Mouse (Mus musculus): ENCODE data around the gene Scrn1.

Gene Scrn1

DNA sequence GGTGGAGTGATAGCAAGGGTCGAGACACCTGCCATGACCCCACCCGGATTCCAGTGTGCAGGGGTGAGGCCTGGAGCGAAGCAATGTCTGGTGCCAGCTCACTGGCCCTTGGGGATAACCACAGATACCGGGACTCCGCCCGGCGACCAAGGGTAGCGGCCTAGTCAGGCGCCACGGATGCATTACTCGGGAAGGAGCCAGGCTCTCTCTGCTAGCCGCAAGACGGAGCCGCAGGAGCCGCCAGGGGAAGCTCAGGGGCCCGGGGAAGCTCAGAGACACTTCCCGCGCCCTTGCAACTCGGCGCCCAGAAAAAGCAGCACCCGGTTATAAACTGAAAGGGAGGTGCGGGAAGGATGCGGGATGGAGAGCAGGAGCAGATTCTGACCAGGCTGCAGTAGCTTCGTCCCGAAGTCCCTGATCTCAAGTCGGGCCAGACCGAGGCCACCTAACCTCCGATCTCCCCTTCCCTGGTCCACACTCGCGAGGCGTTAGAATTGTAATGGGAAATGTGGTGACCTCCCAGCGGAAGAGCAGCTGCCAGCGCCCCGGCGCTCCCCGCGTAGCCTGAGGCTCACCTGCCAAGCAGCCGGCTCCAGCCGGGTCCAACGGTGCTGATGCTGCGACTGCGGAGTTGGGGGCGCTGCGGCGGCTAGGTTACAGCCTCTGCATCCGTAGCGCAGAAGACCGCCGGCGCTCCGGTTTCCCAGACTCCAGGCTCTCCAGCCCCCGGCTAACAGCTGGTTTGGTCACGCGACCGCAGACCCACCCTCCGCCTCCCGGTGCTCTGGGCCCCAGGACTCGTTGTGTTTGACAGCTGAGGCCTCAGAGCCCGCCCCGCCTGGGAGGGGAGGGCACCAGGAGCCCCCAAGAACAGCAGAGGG lies at the start of gene Scrn1:
Scrn1 (minus strand) TSS at position 825 of the 881 bp plus-strand sequence.
- peak; percentile 77 for DNase-seq

DNA sequence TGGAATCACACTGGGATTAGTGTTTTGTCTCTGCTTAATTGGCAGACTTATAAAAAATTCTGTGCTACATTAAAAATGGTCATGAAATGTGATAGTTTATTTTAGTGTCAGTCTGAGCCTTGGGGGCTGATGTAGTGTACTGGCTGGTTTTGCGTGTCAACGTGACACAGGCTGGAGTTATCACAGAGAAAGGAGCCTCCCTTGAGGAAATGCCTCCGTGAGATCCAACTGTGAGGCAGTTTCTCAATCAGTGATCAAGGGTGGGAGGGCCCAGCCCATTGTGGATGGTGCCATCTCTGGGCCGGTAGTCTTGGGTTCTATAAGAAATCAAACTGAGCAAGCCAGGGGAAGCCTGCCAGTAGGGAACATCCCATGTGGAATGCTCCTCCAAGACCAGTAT lies 40.0 kb upstream of the Scrn1 start:
- no peak for DNase-seq

DNA sequence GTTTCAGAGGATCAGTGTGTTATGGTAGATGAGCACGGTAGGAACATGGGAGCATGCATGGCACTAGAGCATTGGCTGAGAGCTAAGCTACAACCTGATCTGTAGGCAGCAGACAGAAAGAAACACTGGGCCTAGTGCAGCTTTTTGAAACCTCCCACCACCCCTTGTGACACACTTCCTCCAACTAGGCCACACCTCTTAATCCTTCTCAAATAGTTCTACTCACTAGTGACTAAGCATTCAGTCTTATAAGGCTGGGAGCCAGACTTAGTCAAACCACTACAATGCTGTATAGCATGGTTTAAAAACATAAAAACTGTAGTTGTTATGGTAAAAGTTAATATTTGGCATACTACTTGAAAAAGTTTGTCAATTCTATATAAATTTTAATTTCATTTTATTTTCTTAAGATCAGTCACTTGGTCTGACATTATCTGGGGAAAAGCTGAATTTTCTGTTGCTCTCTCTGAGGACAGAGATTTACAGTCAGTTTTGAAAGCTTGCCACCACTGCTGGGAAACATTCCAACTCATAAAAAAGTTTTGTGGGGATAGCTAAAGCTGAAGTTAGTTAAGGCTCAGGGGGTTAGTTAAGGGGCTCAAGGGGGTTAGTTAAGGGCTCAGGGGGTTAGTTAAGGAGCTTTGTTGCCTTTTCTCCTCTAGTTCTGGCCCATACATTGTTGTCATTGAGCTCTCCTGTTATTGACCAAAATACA lies 37.9 kb upstream of the Scrn1 start:
- no peak for DNase-seq

DNA sequence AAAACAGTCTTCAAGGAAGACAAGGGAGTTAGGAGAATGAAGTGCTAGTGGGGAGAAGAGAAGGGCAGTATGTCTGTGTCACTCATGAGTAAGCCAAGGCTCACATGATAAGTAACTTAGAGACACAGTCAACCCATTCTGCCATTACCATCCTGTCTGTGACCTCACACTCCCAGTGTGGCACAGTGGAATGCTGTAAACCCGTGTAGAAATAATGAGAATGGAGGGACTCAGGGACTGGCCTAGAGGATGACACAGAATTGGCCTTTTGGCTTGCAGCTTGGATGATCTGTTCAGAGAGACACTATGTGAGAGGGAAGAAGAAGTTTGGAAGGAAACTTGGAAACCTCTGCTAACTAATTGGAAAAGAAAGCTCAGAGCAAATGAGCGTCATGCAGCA lies 36.6 kb upstream of the Scrn1 start:
- no peak for DNase-seq

DNA sequence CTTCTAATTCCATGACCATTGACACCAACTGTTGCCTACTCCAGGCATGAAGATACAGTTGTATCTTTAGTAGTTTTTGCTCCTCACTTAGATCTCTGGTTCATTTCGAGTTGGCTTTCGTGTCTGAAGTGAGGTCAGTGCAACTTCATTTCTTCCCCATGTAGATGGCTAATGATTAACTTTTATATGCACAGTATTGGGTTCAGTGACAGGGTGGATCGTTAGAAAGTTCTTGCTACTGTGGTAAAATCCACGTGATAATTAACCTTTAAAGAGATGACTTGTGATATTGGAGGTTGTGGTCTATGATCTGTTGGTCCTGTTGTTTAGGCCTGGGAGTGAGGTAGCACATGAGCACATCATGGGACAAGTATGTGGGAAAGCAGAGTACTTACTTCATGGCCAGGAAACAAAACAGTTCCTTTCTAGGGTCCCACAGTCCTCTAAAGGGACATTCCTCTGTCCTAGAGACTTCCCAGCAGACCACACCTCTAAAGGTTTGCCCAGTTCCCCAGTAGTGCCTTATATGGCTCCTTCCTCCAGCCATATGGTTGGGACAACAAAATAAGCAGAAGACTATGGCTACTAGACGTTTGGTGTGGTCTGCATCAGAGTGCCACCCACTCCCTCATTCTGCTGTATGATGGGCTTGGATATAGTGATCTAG lies 34.5 kb upstream of the Scrn1 start:
- no peak for DNase-seq

DNA sequence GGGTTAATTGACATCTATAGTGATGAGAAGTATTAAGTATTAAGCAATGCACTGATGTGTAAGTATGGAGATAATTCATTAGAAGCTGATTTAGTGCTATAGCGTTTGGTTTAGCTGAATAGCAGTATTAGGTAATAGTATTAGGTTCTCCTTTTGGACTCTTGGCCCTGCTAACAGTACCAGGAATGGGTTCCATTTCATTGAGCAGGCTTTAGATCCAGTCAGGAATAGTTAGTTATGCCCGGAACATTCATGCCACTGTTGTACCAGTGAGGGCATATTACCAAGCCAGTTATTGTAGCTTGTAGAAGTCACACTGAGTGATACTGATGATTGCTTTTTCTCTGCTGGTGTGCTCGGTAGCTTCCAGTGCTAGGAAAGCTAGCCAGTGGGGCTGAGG lies 31.4 kb upstream of the Scrn1 start:
- DNase-seq = no peak

DNA sequence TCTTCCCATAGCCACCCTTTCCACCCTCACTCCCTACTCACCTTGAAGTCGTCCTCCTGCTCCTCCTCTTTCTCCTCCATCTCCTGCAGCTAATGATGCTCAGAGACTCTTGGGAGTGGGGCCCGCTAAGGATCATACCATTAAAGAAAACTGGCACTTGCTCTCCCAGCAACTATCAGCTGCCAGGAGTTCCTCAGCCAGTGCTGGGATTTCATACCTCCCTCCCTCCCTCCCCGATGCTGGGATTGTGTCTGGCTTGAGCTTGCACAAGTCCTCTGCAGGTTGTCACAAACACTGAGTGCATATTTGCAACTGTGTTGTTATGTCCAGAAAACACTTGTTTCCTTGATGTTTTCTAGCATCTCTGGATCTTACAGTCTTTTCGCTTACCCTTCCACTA lies 30.9 kb upstream of the Scrn1 start, which contains the start of gene Fkbp14:
Fkbp14 (minus strand) TSS at position 101 of the 400 bp plus-strand sequence.
- no peak for DNase-seq

DNA sequence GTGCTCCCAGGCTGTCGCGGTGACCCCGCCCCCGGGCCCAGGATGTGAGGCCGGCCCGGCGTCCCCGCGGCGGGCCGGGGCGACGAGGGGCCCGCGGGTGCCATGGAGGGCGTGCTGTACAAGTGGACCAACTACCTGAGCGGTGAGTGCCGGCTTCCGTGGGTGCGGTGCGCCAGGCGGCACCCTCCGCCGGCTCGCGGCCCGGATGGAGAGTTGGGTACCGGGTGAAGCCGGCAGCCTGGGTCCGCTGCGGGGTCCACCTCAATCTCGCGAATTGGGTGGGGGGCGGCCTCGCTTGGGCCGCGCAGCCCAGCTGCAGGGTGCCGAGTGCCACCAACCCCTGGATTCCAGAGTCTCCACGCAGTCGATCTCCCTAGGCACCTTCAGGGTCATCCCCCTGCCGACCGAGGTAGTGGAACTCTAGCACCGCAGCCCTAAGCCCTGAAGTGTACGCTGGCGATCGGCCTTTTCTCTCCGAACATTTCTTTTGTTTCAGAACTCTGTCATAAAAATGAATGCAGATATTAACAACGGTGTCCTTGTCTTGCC lies 29.1 kb upstream of the Scrn1 start:
- no peak for DNase-seq

DNA sequence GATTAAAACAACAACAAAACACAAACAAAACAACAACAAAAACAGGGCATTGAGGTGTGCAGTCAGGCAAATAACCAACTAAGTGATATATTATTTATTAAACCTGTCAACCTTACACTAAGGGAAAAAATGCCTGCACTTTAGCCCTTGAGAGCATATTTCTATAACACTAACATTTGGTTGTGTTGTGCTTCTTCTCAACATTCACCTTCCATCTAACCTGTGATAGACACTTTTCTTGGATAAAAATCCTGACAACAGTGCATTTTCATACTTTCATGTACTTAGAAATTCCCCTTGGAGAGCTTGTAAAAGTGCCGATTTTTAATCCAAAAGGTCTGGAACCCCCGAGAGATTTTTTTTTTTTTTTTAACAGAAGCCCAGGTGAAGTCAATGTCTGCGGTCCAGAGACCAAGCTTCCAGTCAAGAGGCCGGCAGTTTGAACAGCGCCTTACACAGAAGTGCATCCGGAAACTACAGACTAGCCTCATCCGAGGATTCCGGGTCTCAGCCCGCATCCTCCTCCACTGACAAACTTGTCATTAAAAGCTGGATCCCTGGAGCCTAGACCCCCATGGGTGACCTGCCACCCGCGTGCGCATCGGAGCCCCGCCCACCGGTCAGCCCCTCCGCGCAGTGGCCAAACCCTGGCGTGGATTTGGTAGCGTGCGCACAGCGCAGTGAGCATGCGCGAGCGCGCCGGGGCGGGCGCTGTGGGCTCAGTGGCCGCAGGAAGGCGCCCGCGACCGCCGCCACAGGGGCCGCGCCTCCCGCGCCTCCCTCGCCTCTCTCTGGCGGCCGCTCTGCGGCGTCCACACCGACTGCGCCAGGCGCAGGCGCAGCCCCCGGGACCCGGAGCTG lies 28.4 kb upstream of the Scrn1 start, which contains the start of gene Plekha8:
Plekha8 (plus strand) TSS at position 643 of the 861 bp plus-strand sequence.
- DNase-seq = peak; percentile 93

DNA sequence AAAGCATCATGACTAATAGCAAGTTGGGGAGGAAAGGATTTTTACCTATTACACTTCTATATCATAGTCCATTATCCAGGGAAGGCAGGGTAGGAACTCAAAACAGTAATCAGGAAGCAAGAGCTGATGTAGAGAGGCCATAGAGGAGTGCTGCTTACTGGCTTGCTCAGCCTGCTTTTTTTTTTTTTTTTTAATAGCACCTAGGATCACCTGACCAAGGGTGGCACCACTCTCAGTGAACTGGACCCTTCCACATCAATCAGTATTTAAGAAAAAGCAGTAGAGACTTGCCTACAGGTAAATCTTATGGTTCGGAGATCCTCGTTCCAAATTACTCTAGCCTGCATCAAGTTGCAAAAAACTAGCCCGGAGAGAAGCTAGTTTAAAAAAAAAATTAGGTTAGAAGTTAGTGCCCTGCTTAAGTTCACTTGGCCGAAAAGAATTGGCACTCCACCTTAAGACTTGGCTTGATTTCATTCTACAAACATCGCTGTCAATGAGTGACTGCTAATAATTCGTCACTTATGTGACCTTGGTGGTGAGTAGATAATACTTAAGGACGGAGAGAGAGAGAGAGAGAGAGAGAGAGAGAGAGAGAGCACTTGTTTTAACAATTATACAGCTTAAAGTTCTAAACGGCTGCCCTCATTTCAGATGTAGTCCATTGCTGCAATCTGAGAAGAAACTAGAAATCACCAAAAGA lies 27.6 kb upstream of the Scrn1 start:
- DNase-seq = no peak

DNA sequence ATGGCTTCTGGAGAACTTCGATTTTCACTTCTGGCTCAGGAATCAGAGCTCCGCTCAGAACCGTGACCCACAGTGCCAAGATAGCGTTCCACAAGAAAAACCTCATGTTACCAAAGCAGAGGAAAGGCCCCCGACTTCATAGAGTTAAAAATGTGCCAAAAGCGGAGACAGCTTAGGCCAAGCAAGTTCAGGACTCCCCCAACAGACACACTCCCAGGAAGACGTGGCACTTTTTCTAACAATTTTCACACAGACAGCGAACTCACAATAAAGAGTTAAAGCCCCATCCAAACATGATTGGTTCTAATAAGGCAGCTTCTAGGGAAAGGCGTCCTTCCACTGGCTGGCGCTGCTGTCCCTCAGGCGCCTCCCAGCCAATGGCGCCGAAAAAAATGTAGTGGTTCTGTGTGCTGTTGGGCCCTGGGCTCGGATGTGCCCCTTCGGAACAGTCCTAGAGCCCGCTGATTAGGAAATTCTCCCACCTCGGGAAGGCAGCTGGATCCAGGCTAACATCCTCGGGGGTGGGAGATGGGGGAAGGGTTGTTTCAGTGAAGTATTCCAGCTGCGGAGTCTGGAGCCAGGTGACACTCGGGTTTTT lies 26.7 kb upstream of the Scrn1 start:
- DNase-seq = peak; percentile 94

DNA sequence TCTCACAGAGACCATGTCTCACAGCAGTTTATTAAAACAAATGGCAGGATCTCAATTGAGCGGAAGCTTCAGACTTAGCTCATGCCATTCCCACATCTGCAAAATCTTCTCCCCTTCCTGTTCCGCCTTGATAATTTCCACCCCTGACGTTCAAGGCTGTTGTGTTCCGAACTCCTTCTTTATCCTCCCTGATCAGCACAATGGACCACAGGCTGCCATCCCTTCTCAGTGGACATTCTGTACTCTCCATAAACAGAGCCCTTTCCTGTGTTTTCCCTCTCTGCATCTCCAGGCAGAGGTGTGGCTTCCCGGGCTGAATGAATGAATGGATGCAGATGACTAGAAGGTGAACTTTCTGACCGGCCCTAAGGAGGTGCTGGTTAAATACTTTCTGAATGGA lies 25.5 kb upstream of the Scrn1 start:
- no peak for DNase-seq

DNA sequence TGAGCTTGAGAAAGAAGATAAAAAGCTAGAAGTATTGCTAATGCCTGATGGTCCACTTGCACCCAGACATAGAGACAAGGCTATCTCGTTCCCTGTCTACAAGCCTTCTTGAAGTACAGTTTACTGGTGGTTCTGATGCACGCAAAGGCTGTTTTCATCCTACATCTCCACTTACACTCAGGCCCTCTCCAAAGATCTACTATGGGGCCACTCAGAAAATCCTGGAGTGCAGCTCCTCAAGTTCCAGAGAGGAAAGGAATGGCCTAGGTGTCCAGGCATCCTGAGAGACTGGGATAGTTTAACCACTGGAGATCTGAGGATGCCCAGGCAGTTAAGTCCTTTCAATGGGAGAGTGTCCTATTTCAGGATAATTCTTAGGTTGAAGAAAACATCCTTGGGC lies 24.4 kb upstream of the Scrn1 start:
- no peak for DNase-seq

DNA sequence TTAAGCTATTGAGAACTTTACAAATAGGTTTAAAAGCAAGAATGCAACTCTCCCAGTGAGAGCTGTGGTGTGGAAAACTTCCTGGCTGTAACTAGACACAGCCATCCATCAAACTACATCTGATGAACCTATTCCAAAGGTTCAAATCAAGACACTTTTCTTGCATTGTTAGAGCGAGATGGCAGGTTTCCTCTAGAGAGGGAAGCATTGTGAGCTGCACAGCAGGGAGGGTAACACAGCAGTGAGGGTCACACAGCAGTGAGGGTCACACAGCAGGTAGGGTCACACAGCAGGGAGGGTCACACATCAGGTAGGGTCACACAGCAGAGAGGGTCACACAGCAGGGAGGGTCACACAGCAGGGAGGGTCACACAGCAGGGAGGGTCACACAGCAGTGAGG lies 21.9 kb upstream of the Scrn1 start:
- no peak for DNase-seq

DNA sequence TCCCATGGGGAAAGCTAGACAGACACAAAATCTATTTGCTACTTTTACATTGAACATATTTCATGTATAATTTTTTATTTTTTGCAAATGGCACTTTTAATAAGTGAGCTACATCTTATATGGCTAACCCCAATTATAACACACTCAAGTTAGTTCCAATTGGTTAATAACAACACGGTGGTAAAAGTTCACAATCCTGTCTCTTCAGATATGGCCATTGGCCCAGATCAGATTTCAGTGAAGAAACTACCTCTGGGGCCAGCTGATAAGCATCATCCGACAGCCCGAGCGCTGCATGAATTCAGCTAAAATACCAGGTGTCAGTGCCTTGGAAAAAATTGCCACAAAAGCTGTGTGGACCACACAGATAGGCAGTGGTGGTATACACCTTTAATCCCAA lies 21.4 kb upstream of the Scrn1 start:
- DNase-seq = no peak

DNA sequence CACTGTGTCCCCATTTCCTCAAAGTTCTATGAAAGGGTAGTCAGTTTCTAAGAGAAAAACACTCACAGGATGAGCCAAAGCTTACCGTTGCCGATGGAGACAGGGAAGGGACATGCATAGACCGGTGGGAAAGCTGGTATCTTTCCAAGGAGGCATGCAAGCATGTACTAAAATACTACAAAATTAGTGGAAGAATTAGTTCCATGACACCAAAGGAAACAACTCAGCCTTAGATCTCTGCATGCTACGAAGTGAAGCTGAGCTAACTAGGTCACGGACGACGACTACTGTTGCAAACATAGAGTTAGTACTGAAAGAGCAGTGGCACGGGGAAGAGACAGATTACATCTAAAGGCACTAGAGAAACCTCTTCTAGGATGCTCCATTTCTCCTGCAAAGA lies 20.6 kb upstream of the Scrn1 start:
- DNase-seq = no peak

DNA sequence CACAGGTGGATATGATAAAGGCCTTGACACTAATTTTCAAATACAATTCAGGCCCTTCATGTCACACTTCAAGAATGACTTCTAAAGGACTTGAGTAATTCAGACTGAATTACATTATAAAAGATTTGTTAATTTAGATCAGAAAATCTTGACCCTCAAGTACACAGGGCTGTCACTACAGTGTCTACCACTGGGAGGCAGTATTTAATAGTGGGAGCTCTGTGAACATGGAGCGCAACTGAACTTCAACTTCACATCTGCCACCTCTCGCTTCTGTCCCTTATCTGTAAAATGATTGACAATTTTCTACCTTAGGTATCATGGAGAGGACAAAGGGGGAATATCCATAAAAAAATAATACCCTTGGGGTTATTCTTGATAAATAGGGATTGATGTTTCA lies 19.9 kb upstream of the Scrn1 start:
- no peak for DNase-seq

DNA sequence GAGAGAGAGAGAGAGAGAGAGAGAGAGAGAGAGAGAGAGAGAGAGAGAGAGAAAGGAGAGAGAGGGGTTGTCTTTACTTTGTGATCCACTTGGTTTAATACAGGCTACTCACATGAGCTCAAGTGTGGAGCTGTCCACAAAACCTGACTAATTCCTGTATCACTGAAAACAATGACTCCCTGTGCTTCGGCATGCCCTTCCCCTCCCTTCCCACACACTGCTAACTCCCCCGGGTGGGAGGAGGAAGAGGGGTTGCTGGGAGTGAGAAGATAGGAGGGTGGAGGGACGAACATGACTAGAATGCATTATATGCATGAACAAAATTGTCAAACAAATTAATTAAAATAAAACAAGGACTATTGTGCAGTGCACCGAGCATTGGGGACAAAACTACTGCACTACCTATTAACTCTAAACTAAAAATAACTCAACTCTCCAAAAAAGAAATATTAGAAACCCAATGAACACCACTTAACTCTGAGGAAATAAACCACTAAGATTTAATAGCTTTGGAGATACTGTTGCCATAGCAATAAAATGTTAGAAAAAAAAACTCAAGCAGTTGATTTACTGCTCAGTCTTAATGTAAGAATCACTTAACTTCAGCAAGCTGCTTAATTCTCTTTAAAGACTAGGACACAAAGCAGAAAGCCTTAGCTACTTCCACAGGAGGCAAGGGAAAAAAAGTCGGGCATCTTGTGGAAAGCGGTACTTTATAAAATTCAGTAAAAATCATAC lies 7.1 kb upstream of the Scrn1 start:
- DNase-seq = no peak

DNA sequence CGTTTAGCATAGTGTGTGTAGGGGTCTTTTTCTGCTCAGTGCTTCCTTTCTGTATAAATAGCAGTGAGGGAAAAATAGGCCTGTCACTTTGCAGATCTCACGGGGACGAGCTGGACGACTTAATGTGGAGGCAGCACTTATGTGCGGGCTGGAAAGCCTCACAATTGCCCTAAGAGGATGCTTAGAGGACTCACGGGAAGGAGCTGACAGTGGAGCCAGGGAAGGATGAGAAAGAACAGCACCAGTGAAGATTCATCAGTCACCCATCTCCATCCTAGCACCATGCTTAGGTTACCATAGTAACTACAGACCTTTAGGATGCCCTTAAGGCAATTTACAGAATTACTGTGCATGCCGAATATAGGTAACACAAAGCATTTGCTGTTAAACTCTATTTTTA lies 3.5 kb upstream of the Scrn1 start:
- DNase-seq = no peak

DNA sequence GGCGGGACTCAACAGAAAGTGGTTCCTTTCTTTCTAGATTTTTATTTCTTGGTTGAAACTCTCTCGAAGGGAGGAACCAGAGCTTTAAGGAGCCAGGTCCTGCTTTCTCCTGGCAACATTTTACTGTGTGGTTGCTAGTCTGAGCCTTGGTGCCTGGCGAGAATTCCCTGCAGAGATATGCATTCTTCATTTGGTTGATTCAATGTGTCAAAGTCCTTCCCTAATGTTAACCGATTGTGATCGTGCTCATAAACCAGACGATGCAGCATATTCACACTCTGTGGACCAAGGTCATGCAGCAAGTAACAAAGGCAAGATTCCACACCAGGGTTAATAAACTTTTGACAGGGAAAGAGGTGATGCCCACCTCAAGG lies 244 bp upstream of the Scrn1 start:
- no peak for DNase-seq

DNA sequence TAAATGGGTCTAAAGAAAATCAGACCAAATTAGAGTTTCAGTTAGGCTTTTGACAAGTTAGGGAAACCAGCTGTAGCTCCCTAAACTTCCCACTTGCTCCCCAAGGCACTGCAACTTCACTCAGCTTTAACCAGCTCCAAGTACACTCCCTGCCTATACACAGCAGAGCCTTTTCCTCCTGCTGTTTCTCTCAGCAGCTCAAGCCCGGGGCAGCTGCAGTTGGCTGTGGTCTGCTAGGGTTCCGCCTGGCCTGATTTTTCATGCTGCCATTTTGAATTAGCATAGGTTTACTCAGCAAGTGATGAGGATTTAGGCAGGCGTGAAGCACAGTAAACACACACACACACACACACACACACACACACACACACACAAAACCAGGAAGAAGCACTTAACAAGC lies 1.3 kb downstream of the Scrn1 start:
- peak; percentile 52 for DNase-seq
